Mouse (Mus musculus) forelimb bud, embryonic 11.5 days (tissue): ENCODE data around the gene Arhgap18.

Experiments
- DNase-seq: peaks from one replicate; pipeline ENCODE4 v3.0.0-alpha.2; 2012; ENCODE audit warnings: low read depth, low spot score

Arhgap18 gene

DNA sequence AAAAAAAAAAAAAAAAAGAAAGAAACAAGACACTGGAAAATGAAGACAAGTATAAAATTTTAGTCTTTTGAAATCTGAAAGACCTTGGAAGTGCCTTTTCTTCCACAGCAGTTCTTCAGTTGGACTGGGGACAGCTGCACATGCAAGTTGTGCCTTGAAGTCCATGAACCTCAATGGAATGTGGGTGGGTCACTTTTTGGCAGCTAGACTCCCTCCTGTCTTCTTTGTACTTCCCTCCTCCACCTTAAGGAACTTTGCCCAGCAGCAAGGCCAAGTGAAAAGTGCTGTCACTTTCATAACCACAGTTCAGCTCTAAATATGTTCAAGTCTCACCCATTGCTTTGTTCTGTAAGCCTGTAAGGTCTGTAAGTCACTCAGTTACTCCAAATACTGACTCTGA is 23.2 kb downstream of the Arhgap18 start:
- no peak for DNase-seq

DNA sequence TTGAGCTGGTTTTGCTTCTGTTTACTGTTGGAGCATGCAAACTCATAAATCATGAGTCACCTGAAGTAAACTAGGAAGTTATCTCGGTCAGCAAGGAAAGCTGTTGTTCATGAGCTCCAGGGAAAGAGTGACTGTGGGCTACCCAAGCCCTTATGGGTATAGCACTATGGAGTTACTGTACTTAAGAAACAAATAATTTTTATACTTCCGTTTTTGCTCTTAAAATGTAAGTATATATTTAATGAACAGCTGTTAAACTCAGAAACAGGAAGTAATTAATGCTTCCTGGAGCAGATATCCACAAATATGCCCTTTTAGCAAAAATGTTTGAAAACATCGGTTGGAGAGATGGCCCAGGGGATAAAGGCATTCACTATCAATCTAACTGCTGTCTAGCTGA is 27.4 kb downstream of the Arhgap18 start:
- no peak for DNase-seq

DNA sequence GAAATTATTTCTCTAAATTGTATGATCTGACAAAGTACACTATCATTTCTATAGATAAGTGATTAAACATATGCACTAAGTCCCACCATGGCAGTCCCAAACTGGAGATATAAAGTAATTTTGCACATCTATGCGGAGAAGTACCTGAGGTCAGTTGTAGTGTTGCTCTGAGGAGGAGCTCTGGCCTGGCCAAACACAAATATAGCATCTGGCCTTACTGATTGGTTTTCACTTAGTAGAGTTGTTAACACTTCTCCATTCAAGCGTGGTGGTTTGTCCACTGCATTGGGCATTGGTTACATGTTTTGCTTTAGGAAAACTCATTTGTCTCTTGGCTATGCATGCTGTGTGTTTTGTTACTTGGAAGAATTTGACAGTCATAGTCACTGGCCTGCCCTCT is 36.5 kb downstream of the Arhgap18 start:
- no peak for DNase-seq

DNA sequence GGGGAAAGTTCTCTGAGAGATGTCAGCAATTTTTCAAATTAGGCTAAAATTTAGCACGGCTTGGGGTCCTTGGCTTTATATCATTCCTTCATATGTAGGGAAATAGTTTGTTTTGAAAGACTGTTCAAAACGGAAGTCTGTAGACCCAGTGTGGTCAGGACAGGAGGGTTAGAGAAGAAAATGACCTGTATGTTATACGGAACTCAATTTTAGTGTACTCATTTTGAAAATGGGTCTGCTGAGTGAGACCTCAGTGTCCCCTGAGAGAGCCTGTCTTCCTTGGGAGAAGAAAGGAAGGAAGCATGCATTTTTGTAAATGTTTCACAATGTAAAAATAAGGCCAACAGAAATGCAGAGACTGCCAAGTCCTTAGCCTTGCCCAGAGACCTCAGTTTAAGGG is 38.6 kb downstream of the Arhgap18 start:
- DNase-seq, result no peak

DNA sequence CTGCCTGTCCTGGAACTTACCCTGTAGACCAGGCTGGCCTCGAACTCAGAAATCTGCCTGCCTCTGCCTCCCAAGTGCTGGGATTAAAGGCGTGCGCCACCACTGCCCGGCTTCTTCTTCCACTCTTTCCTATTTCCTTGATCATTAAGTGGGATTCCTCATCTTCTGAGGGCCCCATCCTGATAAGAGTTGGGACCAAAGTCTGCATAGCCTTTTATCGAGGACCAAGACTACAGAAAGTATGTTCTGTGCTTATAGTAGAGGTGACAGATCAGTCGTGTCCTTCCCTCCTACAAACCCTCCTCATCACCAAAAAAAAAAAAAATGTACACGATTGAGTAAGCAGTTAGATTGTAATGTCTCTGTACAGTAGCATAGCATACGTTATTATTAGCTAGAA is 39.8 kb downstream of the Arhgap18 start:
- DNase-seq, result no peak

DNA sequence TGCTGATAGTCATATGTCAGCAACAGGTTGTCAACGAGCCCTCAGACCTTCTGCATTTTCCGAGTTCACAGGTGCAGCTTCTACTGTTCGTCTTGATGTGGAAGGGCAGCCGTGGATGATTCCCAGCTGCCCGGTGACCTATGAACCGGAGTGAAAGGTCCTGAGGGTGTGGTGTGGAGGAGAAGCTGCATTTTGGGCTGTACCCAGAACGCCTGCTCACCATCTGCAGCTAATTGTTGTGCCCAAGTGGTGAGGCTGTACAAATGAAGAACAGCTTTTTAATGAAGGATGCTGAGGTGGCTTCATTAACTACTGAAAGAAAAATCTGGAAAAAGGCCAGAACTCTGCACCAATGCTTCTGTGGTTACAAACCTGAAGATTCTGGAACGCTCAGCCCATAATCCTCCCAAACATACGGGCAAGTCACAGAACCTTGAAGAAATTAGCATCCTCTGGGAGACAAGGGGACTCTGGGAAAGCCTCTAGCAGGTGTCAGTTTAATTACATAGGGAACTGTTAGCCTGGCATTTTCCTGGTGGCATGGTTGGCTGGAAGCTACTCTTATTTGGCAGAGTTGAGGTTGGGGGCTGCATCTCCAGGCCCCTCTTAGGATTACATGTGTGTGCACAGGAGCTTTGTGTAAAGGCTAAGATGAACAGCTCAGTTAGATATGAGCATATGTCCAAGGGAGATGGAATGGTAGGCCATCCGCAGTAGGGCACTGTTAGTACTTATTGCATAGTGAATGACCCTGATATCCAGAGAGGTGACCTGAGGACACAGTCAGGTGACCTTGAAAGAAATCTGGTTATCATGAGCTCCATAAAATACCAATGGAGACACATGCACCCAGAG is 43.4 kb downstream of the Arhgap18 start:
- DNase-seq, result no peak

DNA sequence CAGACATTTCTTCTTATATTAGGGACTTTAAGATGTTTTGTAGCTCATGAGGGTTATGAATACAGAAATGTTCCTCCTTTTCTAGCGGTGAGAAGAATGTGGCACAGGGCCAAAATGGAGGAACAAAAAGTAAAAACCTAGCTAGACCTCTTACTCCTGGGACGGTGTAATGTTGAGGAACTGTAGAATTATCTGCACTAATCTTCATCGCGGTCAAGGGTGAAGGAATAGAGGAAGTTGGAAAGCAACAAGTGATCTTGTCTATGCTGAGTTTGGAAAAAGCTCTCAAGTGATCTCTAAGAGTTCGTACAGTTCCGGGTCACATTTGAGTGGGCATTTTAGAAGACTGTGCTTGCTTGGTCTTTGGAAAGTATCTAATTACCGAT is 44.1 kb downstream of the Arhgap18 start:
- DNase-seq, result no peak

DNA sequence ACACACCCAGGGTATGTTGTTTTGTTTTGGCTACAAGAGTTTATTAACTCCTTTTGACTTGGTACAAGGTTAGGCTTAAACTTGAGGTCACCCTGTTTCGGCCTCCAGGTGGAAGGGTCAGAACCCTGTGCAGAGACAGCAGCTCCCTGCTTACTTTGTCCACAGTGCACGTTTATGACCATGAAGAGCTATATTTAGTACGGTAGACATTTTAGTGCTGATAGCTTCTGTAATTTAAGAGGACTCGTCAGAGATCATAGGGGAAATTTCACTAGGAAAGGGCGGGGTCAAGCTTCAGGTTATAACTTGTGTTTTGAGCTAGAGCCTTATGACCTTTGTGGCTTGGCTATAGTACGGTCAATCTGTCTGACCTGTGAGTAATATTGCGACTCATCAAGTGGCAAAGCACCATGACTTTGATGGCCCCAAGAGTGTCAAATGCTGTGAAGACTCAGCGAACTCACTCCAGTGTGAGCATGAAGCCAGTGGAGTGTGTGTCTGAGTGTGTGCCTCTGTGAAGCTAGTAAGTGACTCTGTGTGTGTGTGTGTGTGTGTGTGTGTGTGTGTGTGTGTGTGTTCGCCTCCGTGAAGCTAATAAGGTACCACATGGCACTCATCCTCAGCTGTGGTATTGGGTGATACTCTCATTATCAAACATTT is 45.7 kb downstream of the Arhgap18 start:
- DNase-seq, result no peak

DNA sequence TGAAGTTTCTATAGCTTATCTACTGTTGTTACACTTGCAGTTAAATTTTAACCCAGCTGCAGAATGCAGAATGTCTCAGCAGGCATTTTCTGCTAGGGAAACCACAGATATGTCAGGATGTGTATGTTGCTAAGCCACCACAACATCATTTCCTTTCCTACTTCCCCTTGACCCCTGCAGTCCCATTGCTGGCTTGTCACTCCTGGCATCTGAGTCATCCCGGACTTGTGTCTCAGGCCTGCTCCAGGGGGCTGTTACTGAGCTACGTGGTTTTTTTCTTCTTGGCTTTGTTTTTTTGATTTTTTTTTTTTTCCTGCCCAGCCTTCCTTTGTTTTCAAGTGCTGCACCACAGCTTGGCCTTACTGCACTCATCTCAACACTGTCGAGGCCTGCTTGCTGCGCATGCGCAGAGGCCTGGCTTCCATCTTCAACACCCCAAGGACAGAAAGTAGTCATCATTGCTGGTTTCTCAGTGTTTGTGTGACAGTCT is 46.4 kb downstream of the Arhgap18 start:
- peak; percentile 20 for DNase-seq

DNA sequence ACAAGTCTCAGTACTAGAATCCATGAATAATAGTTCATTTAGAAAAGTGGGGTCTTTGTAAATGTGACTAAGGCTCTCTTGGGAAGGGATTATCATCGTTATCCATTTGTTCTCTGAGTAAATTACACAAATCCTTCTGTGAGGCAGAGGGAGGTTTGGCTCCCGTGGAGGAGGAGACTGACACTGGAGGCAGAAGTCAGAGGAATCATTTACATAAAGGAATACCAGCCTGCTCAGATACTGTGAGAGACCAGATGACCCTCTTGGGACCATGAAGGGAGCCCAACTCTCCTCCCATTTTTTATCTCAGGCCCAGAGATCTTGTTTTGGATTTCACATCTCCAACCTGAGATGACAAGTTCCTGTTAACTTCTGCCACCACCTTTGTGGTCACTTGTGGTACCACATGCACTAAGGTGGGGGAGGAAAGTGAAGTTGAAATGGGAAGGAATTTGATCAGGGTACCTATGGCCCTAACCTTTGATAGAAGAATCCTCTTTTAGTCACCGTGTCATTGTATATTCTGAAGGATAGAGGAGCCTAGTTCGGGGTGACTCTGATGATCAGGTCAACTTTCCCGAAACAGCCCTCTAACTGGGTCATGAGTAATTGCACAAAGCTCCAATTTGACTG is 51.2 kb downstream of the Arhgap18 start:
- DNase-seq, result no peak

DNA sequence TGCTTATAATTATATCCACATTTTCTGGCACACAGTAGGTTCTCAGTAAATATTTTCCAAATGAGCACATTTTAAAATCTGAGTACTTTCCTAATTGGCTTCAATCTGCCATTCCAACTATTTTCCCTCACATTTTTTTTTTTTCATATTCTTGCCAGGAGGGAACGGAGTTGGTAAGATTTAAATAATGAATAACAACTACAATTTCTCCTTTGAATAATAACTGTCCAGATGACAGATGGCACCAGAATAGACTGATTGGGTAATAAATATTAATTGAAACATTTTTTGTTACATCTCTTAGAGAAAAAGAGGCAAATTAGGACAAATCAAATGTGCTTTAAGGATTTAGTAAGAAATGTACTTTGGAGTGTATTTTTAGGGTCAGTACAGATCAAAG is 51.8 kb downstream of the Arhgap18 start:
- no peak for DNase-seq

DNA sequence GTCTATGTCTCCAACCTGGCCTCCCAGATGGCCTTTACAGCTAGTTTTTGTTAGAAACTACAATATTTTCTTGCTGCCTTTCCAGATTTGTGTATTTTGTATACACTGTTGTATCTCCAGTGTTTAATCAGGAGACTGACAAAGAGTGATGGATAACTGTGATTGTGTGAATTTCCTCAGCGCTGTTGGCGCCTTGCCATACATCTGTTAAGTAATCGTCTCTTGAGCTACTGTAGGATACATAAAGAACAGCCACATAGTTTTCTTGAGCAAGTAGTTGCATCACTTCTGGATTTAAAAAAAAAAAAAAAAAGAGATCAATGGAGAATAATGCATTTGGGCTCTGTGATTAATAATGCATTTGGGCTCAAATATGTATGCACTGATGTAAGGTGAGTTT is 52.9 kb downstream of the Arhgap18 start:
- no peak for DNase-seq

DNA sequence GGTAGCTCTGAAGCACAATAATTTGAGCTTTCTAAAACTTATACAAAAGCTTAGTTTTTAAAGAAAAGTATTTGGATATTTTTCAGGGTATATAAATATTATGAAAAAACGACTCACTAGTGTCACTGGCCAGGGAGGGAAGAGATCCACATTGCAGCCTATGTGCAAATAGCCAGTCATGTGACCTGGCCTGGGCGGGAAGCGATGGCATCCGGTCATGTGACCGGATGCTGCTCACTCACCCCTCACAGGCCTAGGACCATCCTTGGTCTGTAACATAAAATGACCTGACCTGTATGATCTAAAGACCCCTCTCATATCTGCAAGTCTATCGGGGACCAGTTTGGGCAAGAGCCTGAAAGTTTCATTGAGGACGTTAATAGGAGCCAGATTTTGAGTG is 56.8 kb downstream of the Arhgap18 start:
- DNase-seq, result no peak

DNA sequence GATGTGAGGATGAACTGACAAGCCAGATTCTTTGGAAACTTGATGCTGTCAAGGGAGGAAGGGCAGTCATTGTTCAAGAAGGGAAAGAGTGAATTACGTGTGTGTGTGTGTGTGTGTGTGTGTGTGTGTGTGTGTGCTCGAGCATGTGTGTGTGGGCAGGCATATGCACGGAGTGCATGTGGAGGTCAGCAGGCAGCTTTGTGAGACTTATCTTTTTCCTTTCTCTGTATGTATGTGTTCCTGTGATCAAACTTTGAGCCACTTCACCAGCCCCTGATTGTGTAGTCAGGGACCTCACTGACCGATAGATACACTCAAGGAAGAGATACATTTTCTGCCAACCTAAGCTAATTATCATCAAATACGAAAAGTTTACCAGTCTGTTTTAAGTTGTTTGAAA is 57.6 kb downstream of the Arhgap18 start:
- DNase-seq, result no peak

DNA sequence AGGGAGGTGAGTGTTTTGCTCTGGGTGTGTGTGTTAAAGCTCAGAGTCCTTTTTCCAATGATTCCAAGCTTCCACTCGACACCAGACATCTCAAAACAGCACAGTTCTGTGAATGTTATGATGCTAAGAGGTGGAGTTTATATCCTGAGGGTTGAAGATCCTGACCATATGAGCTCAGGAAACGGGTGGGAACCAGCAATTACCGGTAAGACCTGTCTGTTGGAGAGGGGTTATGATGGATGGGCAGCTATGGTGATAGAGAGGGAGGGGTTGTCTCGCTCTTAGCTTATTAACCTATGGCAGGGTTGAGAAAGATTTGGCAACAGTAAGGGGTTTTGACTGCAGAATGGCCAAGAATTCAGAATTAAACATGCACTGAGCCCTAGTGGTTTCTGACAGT is 58.1 kb downstream of the Arhgap18 start:
- DNase-seq, result no peak

DNA sequence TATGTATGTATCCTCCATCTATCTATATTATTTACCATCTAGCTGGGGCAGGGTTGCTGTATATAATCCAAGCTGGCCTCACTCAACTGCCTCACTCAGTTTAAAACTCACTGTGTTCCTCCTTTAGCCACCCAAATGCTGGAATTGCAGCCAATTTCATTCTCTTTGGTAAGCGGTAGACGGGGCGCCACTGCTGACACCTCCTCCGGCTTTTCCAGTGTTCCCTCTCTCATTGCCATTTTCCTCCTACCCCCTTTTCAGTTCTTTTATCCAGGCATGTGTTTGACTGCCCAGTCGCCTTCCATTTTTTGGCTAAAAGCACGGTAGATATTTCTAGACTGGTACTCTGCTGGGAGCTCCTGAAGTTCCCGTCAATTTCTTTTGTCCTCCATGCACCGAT is 62.4 kb downstream of the Arhgap18 start:
- DNase-seq, result no peak

DNA sequence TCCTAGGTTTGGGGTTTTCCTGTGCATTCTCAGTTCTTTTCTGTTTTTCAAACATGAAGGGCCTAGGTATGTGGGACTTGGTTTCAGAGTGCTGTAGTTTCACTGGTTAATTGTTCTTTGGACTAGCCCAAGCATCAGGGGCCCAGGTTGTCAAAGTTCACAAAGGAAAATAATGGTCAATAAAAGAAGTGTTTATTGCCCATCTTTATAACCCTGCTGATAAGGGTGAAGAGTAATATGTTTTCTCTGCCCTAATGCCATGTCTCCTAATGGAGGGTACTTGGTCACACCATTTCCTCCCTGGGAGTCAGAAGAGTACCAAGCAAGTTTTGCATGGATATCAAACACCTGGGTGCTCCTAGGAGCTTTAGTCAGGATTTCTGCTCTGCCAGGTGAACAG is 67.1 kb downstream of the Arhgap18 start:
- no peak for DNase-seq

DNA sequence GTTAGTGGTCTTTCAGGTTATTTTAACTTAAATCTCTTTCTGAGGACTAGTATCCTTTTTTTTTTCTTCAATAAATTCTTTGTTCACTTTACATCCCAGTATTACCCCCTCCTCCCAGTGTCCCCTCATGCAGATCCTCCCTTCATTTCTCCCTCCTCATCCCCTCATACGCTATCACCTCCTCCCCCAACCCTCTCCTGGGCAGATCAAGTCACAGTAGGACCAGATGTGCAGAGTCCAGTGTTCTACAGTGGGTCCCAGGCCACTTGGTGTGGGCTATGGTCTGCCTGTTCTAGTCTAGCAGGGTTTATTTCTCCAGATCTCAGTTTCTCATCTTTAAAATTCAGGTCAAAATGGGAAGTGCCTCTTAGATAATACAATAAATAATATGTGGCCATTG is 67.7 kb downstream of the Arhgap18 start:
- no peak for DNase-seq

DNA sequence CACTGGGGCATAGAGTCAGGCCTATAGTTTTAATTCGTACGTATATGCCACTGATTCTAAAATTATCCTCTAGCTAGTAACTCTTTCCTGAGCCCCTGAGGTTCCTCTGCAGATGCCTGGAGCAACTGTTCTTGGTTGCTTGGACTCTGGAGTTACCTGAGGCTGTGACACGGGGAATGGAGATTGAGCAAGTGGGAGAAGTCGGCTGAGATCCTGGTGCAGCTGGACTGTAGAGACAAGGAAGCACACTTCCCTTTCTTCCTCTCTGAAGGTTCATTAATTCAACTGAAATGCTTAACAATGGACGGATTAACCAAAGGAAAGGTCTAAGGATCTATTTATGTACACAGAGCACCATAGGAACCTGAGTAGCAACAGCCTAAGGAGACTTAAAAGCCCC is 70.8 kb downstream of the Arhgap18 start:
- DNase-seq, result no peak

DNA sequence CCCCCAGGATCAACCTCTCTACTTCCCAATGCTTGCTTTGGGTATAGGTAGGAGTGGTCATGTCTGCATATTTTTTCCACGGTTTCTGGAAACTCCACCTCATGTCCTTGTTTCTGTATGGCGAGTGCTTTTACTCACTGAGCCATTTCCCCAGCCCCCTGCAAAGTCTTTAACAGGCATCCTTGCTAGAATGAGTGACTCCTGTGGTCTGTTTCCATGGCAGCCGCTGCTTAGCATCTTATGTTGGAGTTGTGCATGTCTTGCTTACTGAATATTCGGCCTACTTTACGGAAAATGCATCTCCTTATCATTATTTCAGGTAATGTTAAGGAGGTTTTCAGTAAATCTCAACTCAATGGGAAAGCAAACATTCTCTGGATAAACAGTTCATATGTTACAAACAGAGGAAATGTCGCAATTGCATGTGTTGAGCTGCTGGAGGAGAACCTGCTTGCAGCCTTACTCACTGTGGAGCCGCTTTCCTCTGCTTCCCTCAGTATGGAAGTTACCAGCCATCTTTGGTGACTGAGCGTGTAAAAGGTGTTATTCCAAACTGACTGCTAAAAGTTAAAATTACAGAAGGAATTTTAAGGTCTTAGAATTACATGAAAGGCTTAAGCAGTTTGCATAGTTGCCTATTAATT is 72.1 kb downstream of the Arhgap18 start:
- DNase-seq, result no peak

DNA sequence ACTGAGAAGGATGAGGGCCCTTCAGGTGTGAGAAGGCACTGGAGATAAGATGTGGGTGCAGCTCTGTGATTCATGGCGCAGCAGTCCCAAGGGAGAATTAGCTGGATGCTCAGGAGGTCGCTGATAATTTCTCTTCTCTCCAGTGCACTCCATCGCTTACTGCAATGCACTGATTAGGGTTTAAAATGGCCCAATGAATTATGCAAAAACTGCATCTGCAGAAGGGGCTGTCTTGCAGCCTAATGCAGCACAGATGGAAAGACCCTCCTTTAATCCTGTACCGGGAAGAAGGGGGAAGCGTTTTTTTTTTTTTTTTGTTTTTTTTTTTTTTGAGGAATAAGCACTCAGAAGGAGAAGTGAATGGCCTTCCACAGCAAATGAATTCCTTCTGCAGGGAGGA is 74.1 kb downstream of the Arhgap18 start:
- DNase-seq, result no peak

DNA sequence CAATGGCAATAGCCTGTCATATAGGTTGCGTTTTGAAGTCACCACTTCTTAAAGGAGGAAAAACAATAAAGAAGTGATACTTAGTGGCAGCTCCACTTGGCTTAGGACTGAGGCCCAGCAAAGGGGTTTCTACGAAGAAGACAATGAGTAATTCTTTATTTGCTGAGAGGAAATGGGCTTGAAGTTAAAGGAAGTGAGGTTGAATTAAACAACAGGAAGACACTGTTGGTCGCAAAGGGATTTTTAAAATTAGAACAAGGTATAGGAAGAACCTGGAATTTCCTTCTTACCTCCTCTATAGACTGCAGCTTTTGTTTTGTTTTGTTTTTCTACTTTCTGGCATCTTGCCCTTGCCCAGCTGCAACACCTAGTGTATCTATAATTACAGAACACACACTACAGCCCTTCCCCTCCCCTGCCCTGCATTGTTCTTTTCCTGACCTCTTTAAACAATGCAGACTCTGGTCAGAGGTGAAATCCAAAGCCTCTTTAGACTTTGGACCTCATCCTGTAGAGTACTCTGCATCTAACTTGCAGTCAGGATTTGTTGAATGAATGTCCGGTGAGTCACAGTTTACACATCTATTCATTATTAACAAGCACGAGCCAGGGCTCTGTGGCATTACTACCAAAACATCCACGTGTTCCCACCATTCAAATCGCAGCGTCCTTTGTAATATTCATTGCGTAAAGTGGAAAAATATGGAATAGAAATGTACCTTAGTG is 75.4 kb downstream of the Arhgap18 start:
- DNase-seq, result no peak
